8 mouse cellular contexts compared by ENCODE assay signal in genomic region chr14:40949047-40949446, GRCm38 (mm10). TPM values are rescaled to one million over a fixed set of nuclear protein-coding genes. Genes with fewer than 3 reads are reported as not detected.
DNase-seq lines count a peak whose midpoint lies in the region; ATAC-seq and TF ChIP-seq lines count a peak whose summit lies in the region.

No protein-coding gene starts in this region.

- no peak for TF ChIP-seq POLR2A in myocyte (IDR thresholded peaks at IDR 0.05; ENCODE audit: insufficient read length, low read depth)

- H3K27me3 ChIP-seq in lung, embryonic 15.5 days = no peaks in the 10 kb centered on the region
- H3K27me3 ChIP-seq in forebrain, embryonic 12.5 days = no peaks in the 10 kb centered on the region
- no peaks in the 10 kb centered on the region for H3K27me3 ChIP-seq in myocyte (ENCODE audit: control insufficient read depth, insufficient read depth, insufficient read length)

- H3K4me3 ChIP-seq in gastrocnemius, adult 2 months = no peak overlapping the region
- H3K4me3 ChIP-seq in lung, embryonic 15.5 days = no peak overlapping the region
- H3K4me3 ChIP-seq in forebrain, embryonic 12.5 days (replicated peaks) = no peak overlapping the region
- H3K4me3 ChIP-seq in myocyte = no peak overlapping the region

- H3K36me3 ChIP-seq in lung, embryonic 15.5 days = 0 out of 2 replicates have a peak, but pooled peaks cover 7% of the 10 kb centered on the region
- H3K36me3 ChIP-seq in forebrain, embryonic 12.5 days (replicated peaks) = peaks cover 7% of the 10 kb centered on the region
- peaks cover 13% of the 10 kb centered on the region for H3K36me3 ChIP-seq in myocyte (ENCODE audit: control insufficient read depth, insufficient read depth)

- H3K9me3 ChIP-seq in lung, embryonic 15.5 days = no peaks in the 10 kb centered on the region
- H3K9me3 ChIP-seq in forebrain, embryonic 12.5 days = peaks cover 2% of the 10 kb centered on the region; the same call in 1 of the 2 replicates

- 57% methylated on average over 3 of the region's 3 CpGs for WGBS in lung, embryonic 15.5 days
- WGBS in forebrain, embryonic 12.5 days = 37% methylated on average over 3 of the region's 3 CpGs

- no peak for ATAC-seq in lung, embryonic 15.5 days (ENCODE audit: borderline replicate concordance, extremely low read depth, low FRiP score, low TSS enrichment)
- ATAC-seq in forebrain, embryonic 12.5 days (ENCODE audit: low FRiP score) = no peak; the same call in 1 of the 2 replicates

- H3K79me2 ChIP-seq in myocyte (ENCODE audit: control insufficient read depth, insufficient read depth) = peaks cover 91% of the 10 kb centered on the region

- H3K27ac ChIP-seq in gastrocnemius, adult 2 months = peak overlapping the region; percentile 77
- peak overlapping the region; percentile 70 for H3K27ac ChIP-seq in lung, embryonic 15.5 days
- peak overlapping the region; percentile 68 for H3K27ac ChIP-seq in forebrain, embryonic 12.5 days

- no peak overlapping the region for H3K4me2 ChIP-seq in lung, embryonic 15.5 days
- H3K4me2 ChIP-seq in forebrain, embryonic 12.5 days = no peak overlapping the region
- H3K4me2 ChIP-seq in myocyte (ENCODE audit: low read depth) = peak overlapping the region; percentile 46

- H3K4me1 ChIP-seq in lung, embryonic 15.5 days = peaks cover 59% of the 10 kb centered on the region
- peaks cover 47% of the 10 kb centered on the region for H3K4me1 ChIP-seq in forebrain, embryonic 12.5 days

- no peak for TF ChIP-seq CTCF in gastrocnemius, adult 2 months (IDR thresholded peaks at IDR 0.05)

- no peak for DNase-seq in gastrocnemius, adult 2 months
- no peak for DNase-seq in gastrocnemius, postnatal 10 days
- no peak for DNase-seq in lung, postnatal 14 days
- DNase-seq in cerebellum, postnatal 10 days = no peak
- no peak for DNase-seq in cerebellum, adult 18-20 months

- intact Hi-C loops in gastrocnemius, adult 2 months (cut with DNase I) = no loop called here

- H3ac ChIP-seq in myocyte (ENCODE audit: control insufficient read depth, insufficient read length) = no peak overlapping the region

- no peak overlapping the region for H3K9ac ChIP-seq in lung, embryonic 15.5 days
- H3K9ac ChIP-seq in forebrain, embryonic 12.5 days = no peak overlapping the region

TF ChIP-seq in myocyte, 11 proteins besides CTCF, POLR2A, EP300 and RAD21:
- TF ChIP-seq MYOD1 (IDR thresholded peaks at IDR 0.05; ENCODE audit: control insufficient read depth in 1 of 3, insufficient read length in 2 of 3, low read depth in 2 of 3) (no peak), MYOG (IDR thresholded peaks at IDR 0.05; ENCODE audit: control insufficient read depth in 1 of 3, insufficient read depth in 1 of 3, insufficient read length in 2 of 3, low read depth in 2 of 3) (no peak), POLR2AphosphoS2 (IDR thresholded peaks at IDR 0.05; ENCODE audit: insufficient read length, low read depth) (no peak), SRF (IDR thresholded peaks at IDR 0.05; ENCODE audit: control insufficient read depth, insufficient read length, low read depth) (no peak), TCF12 (IDR thresholded peaks at IDR 0.05; ENCODE audit: insufficient read depth, poor library complexity, severe bottlenecking) (no peak), CEBPB (IDR thresholded peaks at IDR 0.05; ENCODE audit: insufficient read depth, poor library complexity, severe bottlenecking) (no peak), TCF3 (IDR thresholded peaks at IDR 0.05; ENCODE audit: insufficient read length, low read depth) (no peak), MAX (IDR thresholded peaks at IDR 0.05; ENCODE audit: low read depth) (no peak), REST (IDR thresholded peaks at IDR 0.05; ENCODE audit: insufficient read depth, insufficient read length) (no peak), E2F4 (IDR thresholded peaks at IDR 0.05; ENCODE audit: insufficient read depth) (no peak), USF1 (IDR thresholded peaks at IDR 0.05; ENCODE audit: low read depth) (no peak)

RNA-seq across cellular contexts. Expression of gene Tspan14, which starts 17.6 kb away (rescaled TPM):
- 10 to 100 TPM; 11.0 to 16.8 TPM for total RNA-seq in gastrocnemius, adult 2 months (2021)
- total RNA-seq in gastrocnemius, postnatal 10 days (2021) = 10 to 100 TPM; 17.2 to 19.1 TPM
- 99.0 and 101 TPM in 2 replicates for polyA plus RNA-seq in lung, embryonic 15.5 days (2015; fragmentation: Nextera tagmentation; extraction: Ambion mirVana)
- polyA plus RNA-seq in forebrain, embryonic 12.5 days (2016; fragmentation: Nextera tagmentation; extraction: Ambion mirVana) = 82.6 and 90.6 TPM in 2 replicates
- polyA plus RNA-seq in myocyte (2012; fragmentation: generic; extraction: Trizol) = 90.6 TPM

RNA-seq across cellular contexts. Expression of gene Sh2d4b, which starts 56.0 kb away (rescaled TPM):
- under 1 TPM; 0.20 to 0.41 TPM for total RNA-seq in gastrocnemius, adult 2 months (2021)
- under 1 TPM; 0.56 to 0.87 TPM for total RNA-seq in gastrocnemius, postnatal 10 days (2021)
- polyA plus RNA-seq in lung, embryonic 15.5 days (2015; fragmentation: Nextera tagmentation; extraction: Ambion mirVana) = 0.74 and 1.9 TPM in 2 replicates
- 1.3 and 1.4 TPM in 2 replicates for polyA plus RNA-seq in forebrain, embryonic 12.5 days (2016; fragmentation: Nextera tagmentation; extraction: Ambion mirVana)
- 0.23 TPM for polyA plus RNA-seq in myocyte (2012; fragmentation: generic; extraction: Trizol)
